Mouse (Mus musculus): Measurements from ENCODE around the gene Snrpa. TPM values are rescaled to one million over a fixed set of nuclear protein-coding genes. Genes with fewer than 3 reads are reported as not detected.

Gene Snrpa
- total RNA-seq, 1 experiment from 2014 or later = 20.4 TPM

Other genes with a start within 250 kb of the Snrpa start
- gene Cyp2a12, start 167.2 kb downstream of the Snrpa start, total RNA-seq (2017) = not detected in 2 replicates
- gene Cyp2f2, start 76.4 kb downstream of the Snrpa start, total RNA-seq (2017) = not detected in 2 replicates
- not detected in 2 replicates for gene Cyp2t4, start 42.6 kb downstream of the Snrpa start, total RNA-seq (2017)
- gene Egln2, start 29.5 kb downstream of the Snrpa start, total RNA-seq (2017) = 70.5 and 73.3 TPM in 2 replicates
- 66.0 and 67.0 TPM in 2 replicates for gene Rab4b, start 17.4 kb downstream of the Snrpa start, total RNA-seq (2017)
- not detected in 2 replicates for gene Gm21983, start 15.2 kb downstream of the Snrpa start, total RNA-seq (2017)
- 1.4 TPM in 1 of 2 replicates, not detected in the other for gene Mia, start 15.1 kb downstream of the Snrpa start, total RNA-seq (2017)
- gene BC024978, start 490 bp downstream of the Snrpa start, total RNA-seq (2017) = 2.9 and 6.8 TPM in 2 replicates
- 12.0 and 13.1 TPM in 2 replicates for gene Itpkc, start 32.4 kb upstream of the Snrpa start, total RNA-seq (2017)
- gene Coq8b, start 36.8 kb upstream of the Snrpa start, total RNA-seq (2017) = 29.5 and 32.5 TPM in 2 replicates
- 0.86 and 2.7 TPM in 2 replicates for gene Numbl, start 62.2 kb upstream of the Snrpa start, total RNA-seq (2017)
- gene Ltbp4, start 141.4 kb upstream of the Snrpa start, total RNA-seq (2017) = 0.12 TPM in 1 of 2 replicates, not detected in the other
- 56.8 and 69.9 TPM in 2 replicates for gene Shkbp1, start 159.7 kb upstream of the Snrpa start, total RNA-seq (2017)
- not detected in 2 replicates for gene Gm20479, start 161.1 kb upstream of the Snrpa start, total RNA-seq (2017)

All from neutrophil, adult 5-6 weeks (primary cell).